8 mouse cellular contexts compared by ENCODE assay signal in the genomic region with DNA sequence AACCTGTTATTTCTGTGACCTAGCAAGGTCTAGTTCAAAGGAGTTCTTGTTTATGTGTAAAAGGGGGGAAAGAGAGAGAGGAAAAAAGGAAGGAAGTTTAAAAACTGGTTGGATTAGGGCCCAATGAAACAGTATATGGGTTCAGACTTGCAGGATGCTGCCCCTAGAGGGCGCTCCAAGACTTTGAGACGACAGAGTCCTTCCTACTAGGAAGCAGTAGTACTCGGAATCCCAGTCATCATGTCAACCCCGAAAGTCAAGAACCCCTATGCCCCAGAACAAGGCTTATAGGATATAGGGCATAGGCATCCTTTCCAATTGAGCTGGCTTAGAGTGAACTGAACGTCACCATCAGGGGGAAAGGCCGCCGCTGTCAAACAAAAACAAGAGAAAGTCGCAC. TPM values are rescaled to one million over a fixed set of nuclear protein-coding genes. Genes with fewer than 3 reads are reported as not detected.
DNase-seq lines count a peak whose midpoint lies in the region; ATAC-seq lines count a peak whose summit lies in the region.

No protein-coding gene starts in this region.

- ATAC-seq in heart, embryonic 13.5 days (ENCODE audit: extremely low read depth, insufficient number of reproducible peaks, low FRiP score, low TSS enrichment) = no peak
- ATAC-seq in lung, embryonic 15.5 days (ENCODE audit: borderline replicate concordance, extremely low read depth, low FRiP score, low TSS enrichment) = 0 out of 2 replicates have a peak, but pooled peaks have one; percentile 31

- no peaks in the 10 kb centered on the region for H3K9me3 ChIP-seq in embryonic facial prominence, embryonic 10.5 days
- H3K9me3 ChIP-seq in heart, embryonic 13.5 days = no peaks in the 10 kb centered on the region
- H3K9me3 ChIP-seq in lung, embryonic 15.5 days = no peaks in the 10 kb centered on the region

- H3K4me1 ChIP-seq in embryonic facial prominence, embryonic 10.5 days = peaks cover 9% of the 10 kb centered on the region; the same call in 1 of the 2 replicates
- peaks cover 41% of the 10 kb centered on the region for H3K4me1 ChIP-seq in heart, embryonic 13.5 days
- H3K4me1 ChIP-seq in lung, embryonic 15.5 days = peaks cover 24% of the 10 kb centered on the region

- H3K4me3 ChIP-seq in embryonic facial prominence, embryonic 10.5 days = no peak overlapping the region
- H3K4me3 ChIP-seq in heart, embryonic 13.5 days = no peak overlapping the region
- no peak overlapping the region for H3K4me3 ChIP-seq in lung, embryonic 15.5 days

- H3K27ac ChIP-seq in embryonic facial prominence, embryonic 10.5 days (replicated peaks) = 0 out of 2 replicates have a peak overlapping the region, but pooled peaks have one; percentile 26
- peak overlapping the region; percentile 81 for H3K27ac ChIP-seq in heart, embryonic 13.5 days (replicated peaks)
- no peak overlapping the region for H3K27ac ChIP-seq in lung, embryonic 15.5 days

- H3K27me3 ChIP-seq in embryonic facial prominence, embryonic 10.5 days (replicated peaks; ENCODE audit: low read depth, poor library complexity, severe bottlenecking) = peaks cover 4% of the 10 kb centered on the region; the same call in 1 of the 2 replicates
- H3K27me3 ChIP-seq in heart, embryonic 13.5 days (replicated peaks) = no peaks in the 10 kb centered on the region
- no peaks in the 10 kb centered on the region for H3K27me3 ChIP-seq in lung, embryonic 15.5 days

- no peaks in the 10 kb centered on the region for H3K36me3 ChIP-seq in embryonic facial prominence, embryonic 10.5 days (replicated peaks)
- peaks cover 30% of the 10 kb centered on the region for H3K36me3 ChIP-seq in heart, embryonic 13.5 days
- no peaks in the 10 kb centered on the region for H3K36me3 ChIP-seq in lung, embryonic 15.5 days

- no peak overlapping the region for H3K4me2 ChIP-seq in heart, embryonic 13.5 days
- H3K4me2 ChIP-seq in lung, embryonic 15.5 days = no peak overlapping the region

- 43% methylated on average over 8 of the region's 8 CpGs for WGBS in embryonic facial prominence, embryonic 10.5 days
- WGBS in heart, embryonic 13.5 days = 40% methylated on average over 8 of the region's 8 CpGs
- WGBS in lung, embryonic 15.5 days = 40% methylated on average over 8 of the region's 8 CpGs

- DNase-seq in ES-CJ7 (ENCODE audit: low read depth, low spot score) = peak; percentile 76
- DNase-seq in adrenal gland, postnatal 4 days (ENCODE audit: low spot score in 2 of 2) = peak; percentile 46 to 51
- peak; percentile 84 for DNase-seq in embryonic facial prominence, embryonic 10.5 days (ENCODE audit: low spot score)
- peak; percentile 93 for DNase-seq in kidney, postnatal 10 days
- DNase-seq in right cerebral cortex, adult 18-20 months = peak; percentile 72
- DNase-seq in T-cell, adult 2 months (ENCODE audit: low spot score) = no peak

- no peak overlapping the region for H3K9ac ChIP-seq in heart, embryonic 13.5 days
- no peak overlapping the region for H3K9ac ChIP-seq in lung, embryonic 15.5 days

RNA-seq across cellular contexts. Expression of gene Parva, which starts 50.0 kb away (rescaled TPM):
- 100 to 1,000 TPM; 106 to 136 TPM for total RNA-seq in adrenal gland, postnatal 4 days (2021)
- 62.7 and 70.3 TPM in 2 replicates for polyA plus RNA-seq in embryonic facial prominence, embryonic 10.5 days (2016; fragmentation: Nextera tagmentation; extraction: Ambion mirVana)
- polyA plus RNA-seq in heart, embryonic 13.5 days (2015; fragmentation: Nextera tagmentation; extraction: Ambion mirVana) = 81.5 and 83.7 TPM in 2 replicates
- 109 TPM in 2 replicates for polyA plus RNA-seq in lung, embryonic 15.5 days (2015; fragmentation: Nextera tagmentation; extraction: Ambion mirVana)
